Mouse (Mus musculus) midbrain, embryonic 12.5 days (tissue): ENCODE data around the gene Nkg7. TPM values are rescaled to one million over a fixed set of nuclear protein-coding genes. Genes with fewer than 3 reads are reported as not detected.
"Not testable (repeated sequence)": the region's sequence is repeated elsewhere in the genome, so short reads cannot be mapped to it uniquely, and the experiment has no call there.

ENCODE experiments used
- ATAC-seq: fragments of 200-750 bp; cut with Nextera tagmentation; 2 replicates; pipeline ENCODE4 v1.8.0; 2017; ENCODE audit warnings: low read depth, moderate TSS enrichment, moderate library complexity; ENCODE audit not compliant: low FRiP score
- H3K27ac ChIP-seq: fragments of 300-500 bp; sonication (generic); replicated peaks from 2 replicates; pipeline ENCODE4 v1.5.1; 2016; ENCODE audit warnings: mild to moderate bottlenecking
- H3K27me3 ChIP-seq: fragments of 300-500 bp; sonication (generic); 2 replicates; pipeline ENCODE4 v1.6.1; 2016; ENCODE audit warnings: mild to moderate bottlenecking
- H3K36me3 ChIP-seq: fragments of 300-500 bp; sonication (generic); 2 replicates; pipeline ENCODE4 v1.6.1; 2016
- H3K4me1 ChIP-seq: fragments of 300-500 bp; sonication (generic); 2 replicates; pipeline ENCODE4 v1.6.1; 2016
- H3K4me2 ChIP-seq: fragments of 300-500 bp; sonication (generic); replicated peaks from 2 replicates; pipeline ENCODE4 v1.6.1; 2016; ENCODE audit warnings: mild to moderate bottlenecking, moderate library complexity
- H3K4me3 ChIP-seq: fragments of 300-500 bp; sonication (generic); 2 replicates; pipeline ENCODE4 v1.5.1; 2016; ENCODE audit warnings: mild to moderate bottlenecking
- H3K9ac ChIP-seq: fragments of 300-500 bp; sonication (generic); replicated peaks from 2 replicates; pipeline ENCODE4 v1.6.1; 2016; ENCODE audit warnings: mild to moderate bottlenecking, moderate library complexity
- H3K9me3 ChIP-seq: fragments of 300-500 bp; sonication (generic); 2 replicates; pipeline ENCODE4 v1.6.1; 2016; ENCODE audit warnings: mild to moderate bottlenecking
- WGBS: fragments of 180-500 bp; shearing (Covaris S2); methylation state at CpG from one replicate; pipeline ENCODE4 v1.1.7; 2016; 5-methylcytosine and 5-hydroxymethylcytosine counted together
- polyA plus RNA-seq: library from polyadenylated mRNA; unstranded; fragments of >200 nt; fragmentation: Nextera tagmentation; extraction: Ambion mirVana; gene quantifications from 2 replicates; pipeline ENCODE4 v1.2.1, GENCODE M21; 2016

Nkg7 gene
- not detected in 2 replicates for polyA plus RNA-seq

DNA sequence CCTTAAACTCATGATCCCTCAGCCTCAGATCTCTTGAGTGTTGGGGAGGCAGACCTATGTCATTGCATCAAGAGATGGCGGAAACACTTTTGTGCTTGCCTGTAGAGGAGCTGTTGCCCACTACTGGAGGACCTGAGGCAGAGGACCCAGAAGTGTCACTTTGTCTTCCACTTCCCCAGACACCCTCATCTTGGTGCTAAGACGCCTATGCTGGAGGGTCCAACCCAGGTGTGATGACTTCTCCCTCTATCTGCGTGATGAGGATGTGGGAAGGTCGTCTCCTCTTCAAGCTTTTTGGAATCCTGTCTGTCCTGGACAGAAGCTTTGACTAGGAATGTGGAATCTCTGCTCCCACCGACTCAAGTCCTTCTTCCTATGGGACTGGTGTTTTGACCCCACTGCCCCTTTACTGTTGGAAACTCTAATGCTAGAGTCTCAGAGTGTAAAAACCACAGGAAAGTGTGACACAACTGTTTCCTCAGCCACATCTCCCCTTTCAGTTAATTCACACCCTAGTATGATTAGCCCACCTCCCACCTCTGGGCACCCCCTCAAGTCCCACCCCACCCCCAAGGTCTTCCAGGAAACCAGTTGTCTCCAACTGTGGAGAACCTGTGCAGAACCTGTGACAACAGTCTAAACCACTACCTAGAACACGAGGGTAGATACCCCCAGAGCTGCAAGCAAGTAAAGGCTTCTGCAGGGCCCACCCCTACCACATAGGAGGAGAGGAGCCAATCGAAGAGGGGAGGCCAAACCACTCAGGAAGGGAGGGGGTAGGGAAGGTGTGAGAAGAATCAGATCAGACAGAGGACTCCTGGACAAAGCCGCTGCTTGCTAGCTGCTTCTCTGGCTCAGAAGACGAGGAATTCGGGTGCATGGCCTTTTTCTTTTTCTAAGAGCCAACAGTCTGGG is at the start of gene Nkg7:
Gene Nkg7, plus strand, starts transcription at position 733 of the 915 bp plus-strand sequence.
- no peak within 1 kb of the TSS for H3K4me3 ChIP-seq
- no peak for ATAC-seq
- no peaks in the 10 kb centered on the region for H3K36me3 ChIP-seq
- no peaks in the 10 kb centered on the region for H3K9me3 ChIP-seq
- no peak within 1 kb of the TSS for H3K4me2 ChIP-seq
- H3K27me3 ChIP-seq = 0 out of 2 replicates have a peak, but pooled peaks cover 4% of the 10 kb centered on the region
- H3K9ac ChIP-seq = no peak within 1 kb of the TSS
- no peaks in the 10 kb centered on the region for H3K4me1 ChIP-seq
- WGBS = 81% methylated on average over 10 of the region's 10 CpGs
- no peak within 1 kb of the TSS for H3K27ac ChIP-seq

GRCm38 (mm10) chr7:43392349-43393121 is 44.3 kb upstream of the Nkg7 start:
- Histone ChIP-seq H3K4me3 (no peak overlapping the region), H3K4me1 (no peaks in the 10 kb centered on the region), H3K9ac (no peak overlapping the region), H3K36me3 (no peaks in the 10 kb centered on the region), H3K27me3 (no peaks in the 10 kb centered on the region), H3K9me3 (no peaks in the 10 kb centered on the region), H3K4me2 (no peak overlapping the region), H3K27ac (no peak overlapping the region)
- 84% methylated on average over 8 of the region's 8 CpGs for WGBS
- no peak for ATAC-seq

GRCm38 (mm10) chr7:43399501-43399900 is 37.4 kb upstream of the Nkg7 start:
- WGBS = 80% methylated on average over 2 of the region's 2 CpGs

DNA sequence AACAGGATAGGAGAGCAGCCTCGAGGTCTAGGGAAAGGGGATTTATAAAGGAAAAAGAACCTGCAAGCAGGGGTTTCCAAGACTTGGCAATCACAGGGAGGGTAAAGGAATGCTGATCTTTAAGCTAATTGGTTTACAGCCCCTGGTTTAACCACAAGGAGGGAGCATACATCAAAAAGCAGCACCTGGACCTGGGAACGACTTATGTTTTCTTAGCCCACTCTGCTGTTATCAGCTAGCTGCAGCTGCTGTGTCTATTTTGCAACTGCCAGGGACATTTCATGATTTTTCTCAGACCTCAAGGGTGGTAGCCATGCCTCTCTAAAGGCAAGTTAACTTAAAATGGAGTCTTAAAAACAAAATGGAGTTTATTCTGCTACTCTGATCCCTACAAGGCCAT is 34.2 kb upstream of the Nkg7 start:
- Histone ChIP-seq H3K36me3 (no peaks in the 10 kb centered on the region), H3K9ac (no peak overlapping the region), H3K4me1 (no peaks in the 10 kb centered on the region), H3K9me3 (no peaks in the 10 kb centered on the region), H3K4me3 (no peak overlapping the region), H3K27me3 (no peaks in the 10 kb centered on the region), H3K4me2 (no peak overlapping the region), H3K27ac (no peak overlapping the region)
- ATAC-seq = no peak
- 46% methylated on average over 2 of the region's 2 CpGs for WGBS

More at GRCm38 (mm10) chr7:43399501-43399900, 37.4 kb upstream of the Nkg7 start:
- H3K4me2 ChIP-seq = no peak overlapping the region
- ATAC-seq = no peak
- H3K4me1 ChIP-seq = no peaks in the 10 kb centered on the region
- H3K36me3 ChIP-seq = no peaks in the 10 kb centered on the region
- H3K4me3 ChIP-seq = no peak overlapping the region
- H3K27ac ChIP-seq = no peak overlapping the region
- H3K9me3 ChIP-seq = no peaks in the 10 kb centered on the region
- H3K9ac ChIP-seq = no peak overlapping the region
- H3K27me3 ChIP-seq = no peaks in the 10 kb centered on the region

GRCm38 (mm10) chr7:43407573-43407972 is 29.3 kb upstream of the Nkg7 start:
- 81% methylated on average over 3 of the region's 3 CpGs for WGBS
- H3K9ac ChIP-seq = no peak overlapping the region
- H3K9me3 ChIP-seq = no peaks in the 10 kb centered on the region
- H3K36me3 ChIP-seq = no peaks in the 10 kb centered on the region
- no peak overlapping the region for H3K4me2 ChIP-seq
- no peak overlapping the region for H3K4me3 ChIP-seq
- no peak for ATAC-seq
- no peaks in the 10 kb centered on the region for H3K27me3 ChIP-seq
- H3K4me1 ChIP-seq = no peaks in the 10 kb centered on the region
- no peak overlapping the region for H3K27ac ChIP-seq

DNA sequence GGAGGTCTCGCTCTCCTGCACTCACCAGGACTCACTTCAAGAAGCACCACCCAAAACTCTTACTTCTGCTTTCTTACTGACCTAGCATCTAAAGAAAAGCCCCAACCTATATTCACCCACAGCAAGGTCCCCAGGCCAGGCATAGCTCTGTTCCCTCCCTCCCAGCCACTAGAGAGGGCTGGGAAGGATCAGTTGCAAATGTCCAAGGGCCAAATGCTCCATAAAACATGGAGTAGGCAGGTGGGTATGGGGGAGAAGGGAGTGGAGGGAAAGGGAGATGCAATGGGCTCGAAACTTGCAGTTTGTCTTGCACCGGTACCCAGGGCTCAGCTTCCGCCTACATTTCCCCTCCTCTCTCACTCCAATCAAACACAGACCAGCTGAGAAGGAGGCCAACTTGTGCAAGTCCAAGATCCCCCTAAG is 28.7 kb upstream of the Nkg7 start, which contains the start of gene Siglecg:
Gene Siglecg, plus strand, starts transcription at position 74 of the 423 bp plus-strand sequence.
- Histone ChIP-seq H3K9me3 (no peaks in the 10 kb centered on the region), H3K4me3 (no peak within 1 kb of the TSS), H3K9ac (no peak within 1 kb of the TSS), H3K36me3 (no peaks in the 10 kb centered on the region), H3K27me3 (no peaks in the 10 kb centered on the region), H3K27ac (no peak within 1 kb of the TSS), H3K4me1 (no peaks in the 10 kb centered on the region), H3K4me2 (no peak within 1 kb of the TSS)
- 89% methylated on average over 4 of the region's 4 CpGs for WGBS
- no peak for ATAC-seq

GRCm38 (mm10) chr7:43409084-43409483 is 27.8 kb upstream of the Nkg7 start:
- no peaks in the 10 kb centered on the region for H3K36me3 ChIP-seq
- H3K4me1 ChIP-seq = no peaks in the 10 kb centered on the region
- H3K27me3 ChIP-seq = no peaks in the 10 kb centered on the region
- ATAC-seq = no peak
- no peak overlapping the region for H3K27ac ChIP-seq
- H3K4me3 ChIP-seq = no peak overlapping the region
- H3K9ac ChIP-seq = no peak overlapping the region
- H3K9me3 ChIP-seq = no peaks in the 10 kb centered on the region
- 81% methylated on average over 3 of the region's 3 CpGs for WGBS
- no peak overlapping the region for H3K4me2 ChIP-seq

DNA sequence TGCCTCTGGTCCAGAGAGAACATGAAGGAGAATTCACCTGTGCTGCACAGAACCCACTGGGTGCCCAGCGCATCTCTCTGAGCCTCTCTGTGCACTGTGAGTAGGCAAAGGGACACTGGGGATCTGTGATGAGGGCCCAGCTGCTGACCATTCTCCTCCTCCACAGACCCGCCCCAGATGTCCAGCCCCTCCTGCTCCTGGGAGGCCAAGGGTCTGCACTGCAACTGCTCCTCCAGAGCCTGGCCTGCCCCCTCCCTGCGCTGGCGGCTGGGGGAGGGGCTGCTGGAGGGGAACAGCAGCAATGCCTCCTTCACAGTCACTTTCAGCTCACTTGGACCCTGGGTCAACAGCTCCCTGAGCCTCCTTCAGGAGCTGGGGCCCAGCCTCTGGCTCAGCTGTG is 25.1 kb upstream of the Nkg7 start:
- not testable (repeated sequence) for H3K4me3 ChIP-seq, H3K4me1 ChIP-seq, H3K9me3 ChIP-seq, H3K4me2 ChIP-seq, H3K27ac ChIP-seq, ATAC-seq, H3K27me3 ChIP-seq, H3K36me3 ChIP-seq, H3K9ac ChIP-seq
- WGBS = 35% methylated on average over 4 of the region's 4 CpGs

DNA sequence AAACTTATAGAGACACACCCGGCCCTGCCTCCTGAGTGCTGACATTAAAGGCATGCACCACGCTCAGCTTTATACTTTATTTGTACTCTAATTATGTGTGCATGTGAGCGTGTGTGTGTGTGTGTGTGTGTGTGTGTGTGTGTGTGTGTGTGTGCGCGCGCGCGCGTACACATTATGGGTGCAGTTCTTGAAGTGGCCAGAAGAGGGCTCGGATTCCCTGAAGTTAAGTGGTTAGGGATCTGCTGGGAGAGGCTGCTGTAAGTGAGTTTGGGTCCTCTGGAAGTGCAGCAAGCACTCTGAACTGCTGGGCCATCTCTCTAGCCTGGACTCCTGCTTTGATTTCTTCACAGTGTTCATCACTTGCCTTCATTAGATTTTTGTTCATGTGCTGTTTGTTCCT is 19.6 kb upstream of the Nkg7 start:
- Histone ChIP-seq H3K4me1 (no peaks in the 10 kb centered on the region), H3K27me3 (no peaks in the 10 kb centered on the region), H3K4me2 (no peak overlapping the region), H3K9me3 (no peaks in the 10 kb centered on the region), H3K36me3 (no peaks in the 10 kb centered on the region), H3K27ac (no peak overlapping the region), H3K4me3 (no peak overlapping the region), H3K9ac (no peak overlapping the region)
- 88% methylated on average over 10 of the region's 10 CpGs for WGBS
- ATAC-seq = no peak

- H3K4me1 ChIP-seq = peaks cover 4% of the 10 kb centered on the region; the same call in 1 of the 2 replicates
- H3K9me3 ChIP-seq = no peaks in the 10 kb centered on the region
- H3K27ac ChIP-seq = no peak overlapping the region
- ATAC-seq = peak; percentile 89
- H3K27me3 ChIP-seq = no peaks in the 10 kb centered on the region
- no peak overlapping the region for H3K4me3 ChIP-seq
- 14% methylated on average over 11 of the region's 11 CpGs for WGBS
- no peak overlapping the region for H3K9ac ChIP-seq
- H3K36me3 ChIP-seq = no peaks in the 10 kb centered on the region
- peak overlapping the region; percentile 27 for H3K4me2 ChIP-seq
These were observed 13.8 kb upstream of the Nkg7 start for GRCm38 (mm10) chr7:43422995-43423617.

GRCm38 (mm10) chr7:43423991-43424625 is 12.8 kb upstream of the Nkg7 start:
- Histone ChIP-seq H3K4me1 (peaks cover 4% of the 10 kb centered on the region; the same call in 1 of the 2 replicates), H3K4me3 (no peak overlapping the region), H3K27me3 (no peaks in the 10 kb centered on the region), H3K27ac (no peak overlapping the region), H3K9me3 (no peaks in the 10 kb centered on the region), H3K36me3 (no peaks in the 10 kb centered on the region), H3K9ac (no peak overlapping the region), H3K4me2 (no peak overlapping the region)
- WGBS = 58% methylated on average over 3 of the region's 3 CpGs
- ATAC-seq = no peak
